19 mouse cellular contexts compared by ENCODE assay signal in genomic region chr13:105537981-105538680, GRCm38 (mm10).
DNase-seq lines count a peak whose midpoint lies in the region; ATAC-seq and TF ChIP-seq lines count a peak whose summit lies in the region.
"Had no signal": no experiment of that assay in that cellular context is flagged by ENCODE, and none has a peak within 500 bp of the region (broad histone marks: within the 10 kb centered on the region; RNA-seq: fewer than 3 reads in every experiment).

No protein-coding gene starts in this region.

- WGBS in midbrain, embryonic 11.5 days, result 8% methylated on average over 3 of the region's 3 CpGs
- 13% methylated on average over 3 of the region's 3 CpGs for WGBS in midbrain, embryonic 16.5 days
- 5% methylated on average over 3 of the region's 3 CpGs for WGBS in forebrain, postnatal 0 days

- DNase-seq in midbrain, embryonic 11.5 days (ENCODE audit: low spot score, missing footprints), result no peak
- DNase-seq in embryo, embryonic 9.5 days (ENCODE audit: extremely low spot score), result peak; percentile 28
- DNase-seq in forebrain, postnatal 0 days, result peak; percentile 10
- no peak for DNase-seq in left cerebral cortex, adult 11 months (ENCODE audit: low spot score)
- no peak for DNase-seq in heart, adult 18-20 months
- DNase-seq: adrenal gland, postnatal 25 days; cerebellum, adult 9-11 months; heart, postnatal 36 days; lung, embryonic 14.5 days; lung, postnatal 4 days; thymus, postnatal 25 days had no signal

- no peaks in the 10 kb centered on the region for H3K36me3 ChIP-seq in midbrain, embryonic 11.5 days (ENCODE audit: control insufficient read depth, insufficient read depth, low read length)
- no peaks in the 10 kb centered on the region for H3K36me3 ChIP-seq in midbrain, embryonic 16.5 days (ENCODE audit: control insufficient read depth, insufficient read depth, low read length)
- no peaks in the 10 kb centered on the region for H3K36me3 ChIP-seq in forebrain, postnatal 0 days (ENCODE audit: insufficient read depth)
- H3K36me3 ChIP-seq: heart, embryonic 13.5 days; kidney, embryonic 15.5 days; limb, embryonic 10.5 days; liver, embryonic 12.5 days; neural tube, embryonic 13.5 days had no signal

- H3K27me3 ChIP-seq in midbrain, embryonic 11.5 days (ENCODE audit: control insufficient read depth, insufficient read depth, low read length), result no peaks in the 10 kb centered on the region
- H3K27me3 ChIP-seq in midbrain, embryonic 16.5 days (ENCODE audit: control insufficient read depth, insufficient read depth, low read depth, low read length), result no peaks in the 10 kb centered on the region
- H3K27me3 ChIP-seq in forebrain, postnatal 0 days (ENCODE audit: insufficient read depth, low read length), result no peaks in the 10 kb centered on the region
- H3K27me3 ChIP-seq: heart, embryonic 13.5 days; kidney, embryonic 15.5 days; liver, embryonic 12.5 days; neural tube, embryonic 13.5 days had no signal

- H3K4me1 ChIP-seq in midbrain, embryonic 11.5 days (ENCODE audit: control insufficient read depth, insufficient read depth, low read length), result no peaks in the 10 kb centered on the region
- no peaks in the 10 kb centered on the region for H3K4me1 ChIP-seq in midbrain, embryonic 16.5 days (ENCODE audit: control insufficient read depth, insufficient read depth, low read length)
- H3K4me1 ChIP-seq in forebrain, postnatal 0 days (ENCODE audit: insufficient read depth), result no peaks in the 10 kb centered on the region
- H3K4me1 ChIP-seq: heart, embryonic 13.5 days; kidney, embryonic 15.5 days; limb, embryonic 10.5 days; liver, embryonic 12.5 days; neural tube, embryonic 13.5 days had no signal

- no peak overlapping the region for H3K4me2 ChIP-seq in midbrain, embryonic 11.5 days
- no peak overlapping the region for H3K4me2 ChIP-seq in midbrain, embryonic 16.5 days (ENCODE audit: low read length)
- H3K4me2 ChIP-seq in forebrain, postnatal 0 days (ENCODE audit: low read depth), result no peak overlapping the region
- H3K4me2 ChIP-seq: heart, embryonic 13.5 days; kidney, embryonic 15.5 days; liver, embryonic 12.5 days; lung, embryonic 14.5 days; neural tube, embryonic 13.5 days had no signal

- H3K27ac ChIP-seq in midbrain, embryonic 11.5 days (ENCODE audit: low read depth, low read length), result no peak overlapping the region
- no peak overlapping the region for H3K27ac ChIP-seq in midbrain, embryonic 16.5 days (ENCODE audit: low read length)
- H3K27ac ChIP-seq in forebrain, postnatal 0 days (ENCODE audit: low read depth, low read length), result no peak overlapping the region
- H3K27ac ChIP-seq: heart, embryonic 13.5 days; kidney, embryonic 15.5 days; limb, embryonic 10.5 days; liver, embryonic 12.5 days; neural tube, embryonic 13.5 days had no signal

- H3K9me3 ChIP-seq in midbrain, embryonic 11.5 days (ENCODE audit: control insufficient read depth, low read length), result no peaks in the 10 kb centered on the region
- H3K9me3 ChIP-seq in midbrain, embryonic 16.5 days (replicated peaks; ENCODE audit: control insufficient read depth, low read length, poor library complexity, severe bottlenecking), result no peaks in the 10 kb centered on the region
- H3K9me3 ChIP-seq in forebrain, postnatal 0 days (ENCODE audit: low read length), result no peaks in the 10 kb centered on the region
- H3K9me3 ChIP-seq: heart, embryonic 13.5 days; kidney, embryonic 15.5 days; limb, embryonic 10.5 days; liver, embryonic 12.5 days; neural tube, embryonic 13.5 days had no signal

- ATAC-seq in midbrain, embryonic 11.5 days (ENCODE audit: low FRiP score), result peak; percentile 81
- ATAC-seq in midbrain, embryonic 16.5 days, result no peak
- ATAC-seq in forebrain, postnatal 0 days, result peak; percentile 55; the same call in 1 of the 2 replicates
- ATAC-seq in megakaryocyte progenitor cell, adult 5-6 weeks (replicated peaks; ENCODE audit: poor library complexity), result no peak
- ATAC-seq: liver, embryonic 12.5 days had no signal

- TF ChIP-seq CTCF in forebrain, postnatal 0 days (IDR thresholded peaks at IDR 0.05; ENCODE audit: low read depth), result no peak

- H3K4me3 ChIP-seq in midbrain, embryonic 11.5 days (ENCODE audit: low read depth, low read length), result no peak overlapping the region
- H3K4me3 ChIP-seq in midbrain, embryonic 16.5 days (ENCODE audit: low read depth, low read length), result no peak overlapping the region
- H3K4me3 ChIP-seq in forebrain, postnatal 0 days (ENCODE audit: low read depth, low read length), result no peak overlapping the region
- H3K4me3 ChIP-seq: erythroblast, embryonic 14.5 days; heart, embryonic 13.5 days; kidney, embryonic 15.5 days; limb, embryonic 10.5 days; liver, embryonic 12.5 days; neural tube, embryonic 13.5 days had no signal

- no peak overlapping the region for H3K9ac ChIP-seq in midbrain, embryonic 11.5 days (ENCODE audit: low read length)
- no peak overlapping the region for H3K9ac ChIP-seq in midbrain, embryonic 16.5 days (ENCODE audit: low read depth, low read length)
- no peak overlapping the region for H3K9ac ChIP-seq in forebrain, postnatal 0 days
- H3K9ac ChIP-seq: heart, embryonic 13.5 days; kidney, embryonic 15.5 days; liver, embryonic 12.5 days; lung, embryonic 14.5 days; neural tube, embryonic 13.5 days had no signal

Comparison
In these comparisons a context has a peak if more than half of its experiments do, and no peak if none do; other contexts are left out.
1. ATAC-seq: peak in midbrain, embryonic 11.5 days (single experiment) and forebrain, postnatal 0 days (single experiment); none in midbrain, embryonic 16.5 days (single experiment) and megakaryocyte progenitor cell, adult 5-6 weeks (single experiment).
2. DNase-seq: peak in embryo, embryonic 9.5 days (single experiment) and forebrain, postnatal 0 days (single experiment); none in midbrain, embryonic 11.5 days (single experiment), left cerebral cortex, adult 11 months (single experiment) and heart, adult 18-20 months (0 of 2).